Mouse (Mus musculus): ENCODE measurements around the gene Ptprn. TPM values are rescaled to one million over a fixed set of nuclear protein-coding genes. Genes with fewer than 3 reads are reported as not detected.

The Ptprn gene
- total RNA-seq, 2 experiments from 2014 or later: 0.31 TPM; not detected in 1

- ATAC-seq (replicated peaks; ENCODE audit: low FRiP score, low TSS enrichment, poor library complexity, severe bottlenecking): peak; percentile 88
Observed at GRCm38 (mm10) chr1:75229158-75229557, 35.1 kb downstream of the Ptprn start.

DNA sequence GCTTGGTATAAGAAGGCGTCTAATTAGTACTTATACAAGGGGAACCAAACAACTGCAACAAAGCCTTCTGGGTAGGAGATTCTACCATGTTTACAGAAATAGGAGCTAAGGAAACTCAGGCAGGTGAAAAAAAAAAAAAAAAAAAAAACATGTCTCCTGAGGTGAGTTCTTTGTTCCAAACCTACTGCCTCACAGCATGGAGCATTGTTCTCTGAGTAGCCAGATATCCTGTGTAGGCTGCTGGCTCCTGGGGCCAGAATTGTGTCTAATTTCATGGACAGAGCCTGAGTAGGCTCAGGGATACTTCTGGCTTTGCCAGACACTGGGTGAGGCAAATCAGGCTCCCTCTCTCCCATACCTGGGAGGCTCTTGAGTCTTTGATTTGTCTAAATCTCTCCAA is 36.6 kb downstream of the Ptprn start:
- ATAC-seq (replicated peaks; ENCODE audit: low FRiP score, low TSS enrichment, poor library complexity, severe bottlenecking): no peak

DNA sequence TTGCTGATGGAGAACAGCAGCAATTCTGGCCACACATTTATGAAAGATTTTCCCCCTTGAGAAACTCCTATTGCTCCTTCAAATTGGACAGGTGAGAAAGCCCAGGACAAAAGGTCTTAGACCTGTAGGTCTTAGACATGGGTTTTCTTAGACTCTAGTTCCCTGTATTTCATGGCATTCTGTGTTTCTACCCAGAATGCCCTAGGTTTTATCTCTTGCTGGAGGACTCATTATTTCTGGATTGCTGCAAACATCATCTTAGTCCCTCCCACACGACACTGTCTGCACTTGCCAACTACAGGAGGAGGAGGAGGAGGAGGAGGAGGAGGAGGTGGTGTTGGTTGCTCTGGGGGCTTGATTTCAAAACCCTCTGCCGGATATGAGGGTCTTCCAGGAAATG is 38.2 kb downstream of the Ptprn start:
- no peak for ATAC-seq (replicated peaks; ENCODE audit: low FRiP score, low TSS enrichment, poor library complexity, severe bottlenecking)

GRCm38 (mm10) chr1:75225473-75225872 is 38.8 kb downstream of the Ptprn start:
- ATAC-seq (replicated peaks; ENCODE audit: low FRiP score, low TSS enrichment, poor library complexity, severe bottlenecking): no peak

DNA sequence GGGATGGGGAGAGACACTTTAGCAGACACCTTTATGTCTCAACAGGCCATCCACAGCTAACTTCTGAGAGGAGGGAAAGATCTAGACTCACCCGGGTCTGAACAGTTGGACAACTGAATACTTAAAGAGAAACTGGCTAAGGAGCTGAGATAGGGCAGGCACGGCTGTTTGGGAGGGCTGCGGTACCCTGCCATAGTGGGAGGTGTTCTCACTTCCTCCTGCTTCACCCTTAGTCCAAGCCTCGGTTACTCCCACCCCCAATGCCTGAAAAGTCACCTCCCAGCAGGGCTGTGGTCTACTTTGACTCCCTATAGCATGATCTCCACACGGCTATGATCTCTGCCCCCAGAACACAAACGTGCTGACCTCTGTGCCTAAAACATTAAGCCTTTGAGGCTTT is 40.8 kb downstream of the Ptprn start:
- ATAC-seq (replicated peaks; ENCODE audit: low FRiP score, low TSS enrichment, poor library complexity, severe bottlenecking): 0 out of 2 replicates have a peak, but pooled peaks have one; percentile 13

GRCm38 (mm10) chr1:75222926-75223325 is 41.4 kb downstream of the Ptprn start:
- ATAC-seq (replicated peaks; ENCODE audit: low FRiP score, low TSS enrichment, poor library complexity, severe bottlenecking): no peak

GRCm38 (mm10) chr1:75221538-75221937 is 42.8 kb downstream of the Ptprn start:
- no peak for ATAC-seq (replicated peaks; ENCODE audit: low FRiP score, low TSS enrichment, poor library complexity, severe bottlenecking)

- peak; percentile 5; the same call in 1 of the 2 replicates for ATAC-seq (replicated peaks; ENCODE audit: low FRiP score, low TSS enrichment, poor library complexity, severe bottlenecking)
Observed at GRCm38 (mm10) chr1:75219531-75219930, 44.8 kb downstream of the Ptprn start, which contains the start of gene Tuba4a. TSS of gene Tuba4a (minus strand) at chr1:75219865.

DNA sequence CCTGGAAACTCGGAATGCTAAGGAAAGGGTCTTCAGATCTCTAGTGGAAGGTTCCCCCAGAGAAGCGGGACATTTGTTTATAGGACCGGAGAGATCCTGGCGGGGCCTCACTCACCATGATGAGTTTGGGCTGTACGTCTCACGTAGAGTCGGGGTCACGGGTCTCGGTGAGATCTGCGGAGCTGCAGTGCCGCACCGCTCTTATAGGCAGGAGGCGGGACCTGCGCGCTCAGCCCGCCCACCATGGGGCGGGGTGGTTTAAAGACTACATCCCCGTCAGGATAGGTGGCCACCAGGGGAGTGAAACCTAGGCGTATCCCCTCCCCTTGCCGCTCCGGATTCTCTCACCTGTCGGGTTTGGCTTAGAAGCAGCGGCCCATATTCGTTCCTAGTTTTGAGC is 45.2 kb downstream of the Ptprn start:
- peak; percentile 80 for ATAC-seq (replicated peaks; ENCODE audit: low FRiP score, low TSS enrichment, poor library complexity, severe bottlenecking)

GRCm38 (mm10) chr1:75218227-75219001 is 45.9 kb downstream of the Ptprn start:
- peak; percentile 39 for ATAC-seq (replicated peaks; ENCODE audit: low FRiP score, low TSS enrichment, poor library complexity, severe bottlenecking)

DNA sequence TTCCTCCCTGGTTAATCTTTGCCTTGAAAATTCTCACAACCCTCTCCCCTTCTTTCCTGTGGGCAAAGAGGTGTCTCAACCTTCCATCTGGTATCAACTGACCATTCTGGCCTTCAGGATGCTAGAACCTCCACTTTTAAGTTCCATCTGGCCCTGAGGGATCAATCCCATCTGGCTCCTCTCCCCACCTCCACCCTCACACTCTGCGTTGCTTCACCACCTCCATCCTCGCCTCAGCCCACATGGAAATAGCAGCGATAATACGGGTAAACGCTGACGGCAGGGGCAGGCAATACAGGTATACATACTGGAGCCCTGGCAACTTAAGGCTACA is 46.4 kb downstream of the Ptprn start:
- no peak for ATAC-seq (replicated peaks; ENCODE audit: low FRiP score, low TSS enrichment, poor library complexity, severe bottlenecking)

DNA sequence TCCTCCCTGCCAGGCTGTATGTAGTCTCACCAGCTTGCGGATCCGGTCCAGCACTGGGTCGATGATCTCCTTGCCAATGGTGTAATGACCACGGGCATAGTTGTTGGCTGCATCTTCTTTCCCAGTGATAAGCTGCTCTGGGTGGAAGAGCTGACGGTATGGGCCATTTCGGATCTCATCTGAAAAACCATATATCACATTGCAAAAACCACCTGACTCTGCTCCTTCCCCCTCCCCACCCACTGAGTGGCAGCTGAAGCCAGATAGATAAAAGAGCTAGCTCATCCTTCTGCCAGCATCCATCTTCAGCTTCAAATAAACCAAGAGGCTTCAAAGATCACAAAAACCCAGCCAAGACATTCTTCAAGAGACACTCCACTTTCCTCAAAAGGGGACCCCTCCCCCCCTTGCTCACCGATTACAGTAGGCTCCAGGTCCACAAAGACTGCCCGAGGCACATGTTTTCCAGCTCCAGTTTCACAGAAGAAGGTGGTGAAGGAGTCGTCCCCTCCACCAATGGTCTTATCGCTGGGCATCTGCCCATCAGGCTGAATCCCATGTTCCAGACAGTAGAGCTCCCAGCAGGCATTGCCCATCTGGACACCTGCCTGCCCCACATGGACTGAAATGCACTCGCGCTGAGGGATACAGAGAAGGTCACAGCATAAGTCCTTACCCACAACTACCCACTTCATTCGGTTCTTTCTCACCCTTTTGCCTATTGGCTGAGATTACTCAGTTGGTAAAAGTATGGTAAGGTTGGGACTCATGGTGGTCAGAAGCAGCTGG is 47.3 kb downstream of the Ptprn start:
- peak; percentile 53 for ATAC-seq (replicated peaks; ENCODE audit: low FRiP score, low TSS enrichment, poor library complexity, severe bottlenecking)

GRCm38 (mm10) chr1:75215785-75216184 is 48.5 kb downstream of the Ptprn start:
- ATAC-seq (replicated peaks; ENCODE audit: low FRiP score, low TSS enrichment, poor library complexity, severe bottlenecking): no peak

- ATAC-seq (replicated peaks; ENCODE audit: low FRiP score, low TSS enrichment, poor library complexity, severe bottlenecking): no peak
Observed at GRCm38 (mm10) chr1:75214886-75215285, 49.4 kb downstream of the Ptprn start.

DNA sequence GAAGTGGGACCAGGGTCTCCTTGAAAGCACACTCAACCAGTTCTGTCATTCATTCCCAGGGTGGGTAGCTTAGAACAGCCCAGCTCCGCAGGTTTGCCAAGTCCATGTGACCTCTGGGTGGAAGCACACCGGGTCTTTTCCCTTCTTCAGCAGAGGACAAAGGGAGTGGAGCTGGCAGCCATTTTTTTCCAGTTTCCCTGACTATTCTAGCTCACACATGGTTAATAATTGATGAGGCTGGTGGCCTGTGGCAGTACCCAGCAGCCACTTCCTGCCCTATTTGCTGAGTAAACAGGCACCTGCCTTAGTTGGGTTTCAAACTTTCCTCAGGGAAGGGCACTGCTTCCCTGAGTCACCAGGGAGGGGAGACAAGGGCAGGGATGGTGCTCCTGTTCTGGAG is 49.9 kb downstream of the Ptprn start:
- ATAC-seq (replicated peaks; ENCODE audit: low FRiP score, low TSS enrichment, poor library complexity, severe bottlenecking): no peak

DNA sequence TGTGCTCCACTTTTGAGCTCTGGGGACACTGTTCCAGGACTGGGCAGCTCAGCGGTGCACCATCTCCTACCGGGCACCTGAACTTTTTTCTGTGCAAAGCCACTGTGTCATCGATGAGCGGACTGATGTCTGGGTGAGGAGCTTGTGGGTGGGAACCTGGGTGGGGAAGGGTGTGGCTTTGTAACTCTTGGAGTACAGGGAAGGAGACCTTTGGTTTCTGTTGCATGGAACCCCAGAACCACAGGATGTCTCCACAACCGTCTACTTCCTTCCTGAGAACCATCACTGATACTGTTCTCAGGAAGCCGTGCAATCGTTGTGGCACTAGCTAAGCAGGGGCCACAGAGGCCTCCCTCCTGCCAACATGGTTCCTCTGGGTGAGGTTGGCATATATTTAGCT is 51.2 kb downstream of the Ptprn start:
- no peak for ATAC-seq (replicated peaks; ENCODE audit: low FRiP score, low TSS enrichment, poor library complexity, severe bottlenecking)

DNA sequence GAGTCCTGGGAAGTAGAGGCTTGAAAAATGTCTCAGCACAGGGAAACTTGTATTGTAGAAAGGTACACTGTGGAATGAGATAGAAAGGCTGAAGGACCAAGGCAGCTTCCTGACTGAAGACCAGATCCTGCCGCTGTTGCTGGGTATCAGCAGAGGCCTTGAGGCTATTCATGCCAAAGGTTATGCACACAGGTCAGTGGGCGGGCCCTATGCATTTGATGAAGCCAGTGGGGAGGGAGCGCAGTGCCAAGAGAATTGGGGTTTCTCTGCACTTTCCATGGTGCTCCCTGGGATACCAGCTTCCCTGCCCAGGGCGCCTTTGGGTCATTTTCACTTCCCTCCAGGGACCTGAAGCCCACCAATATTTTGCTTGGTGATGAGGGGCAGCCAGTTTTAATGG is 51.8 kb downstream of the Ptprn start:
- no peak for ATAC-seq (replicated peaks; ENCODE audit: low FRiP score, low TSS enrichment, poor library complexity, severe bottlenecking)

- ATAC-seq (replicated peaks; ENCODE audit: low FRiP score, low TSS enrichment, poor library complexity, severe bottlenecking): no peak
Observed at GRCm38 (mm10) chr1:75211141-75211708, 53.1 kb downstream of the Ptprn start.

DNA sequence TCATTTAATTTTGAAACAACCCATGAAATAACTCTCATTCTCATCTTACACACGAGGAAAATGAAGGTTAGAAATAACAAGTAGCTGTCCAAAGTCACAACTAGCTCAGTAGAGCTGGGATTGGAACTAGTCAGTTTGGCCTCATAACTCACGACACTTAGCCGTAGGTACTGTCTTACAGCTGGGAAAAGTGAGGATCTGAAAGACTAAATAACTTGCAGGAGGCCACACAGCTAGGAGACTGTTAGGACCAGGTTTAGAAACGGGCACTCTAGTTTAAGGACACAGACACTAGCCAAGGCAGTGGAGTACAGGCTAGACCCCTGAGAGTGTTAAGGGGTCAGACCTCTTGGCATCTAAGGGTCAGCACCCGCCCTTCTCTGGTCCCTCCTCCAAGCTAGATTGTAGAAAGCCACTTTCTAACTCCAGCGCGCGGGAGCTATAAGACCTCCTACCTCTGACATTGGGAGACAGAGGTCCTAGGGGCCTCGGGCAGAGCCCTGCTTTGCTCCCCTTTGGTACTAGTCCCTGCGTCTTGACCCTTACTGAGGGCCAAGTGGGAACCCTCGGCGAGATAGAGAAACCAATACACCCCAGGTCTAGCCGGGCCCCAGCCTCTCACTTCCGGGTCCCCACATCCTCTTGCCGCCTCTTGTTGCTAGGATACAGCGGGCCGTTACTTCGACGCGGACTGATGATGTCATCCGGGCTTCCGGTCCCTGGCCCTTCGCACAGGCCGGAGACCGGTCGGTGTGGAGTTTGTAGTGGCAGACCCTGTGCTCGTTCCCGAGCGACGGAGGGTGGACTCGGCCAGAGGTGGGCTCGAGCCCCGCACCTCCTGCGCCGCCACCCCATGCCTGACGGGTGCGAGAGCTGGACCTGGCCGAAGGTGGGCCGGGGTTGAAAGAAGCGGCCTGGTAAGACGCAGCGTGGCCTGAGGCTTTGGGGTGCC is 53.9 kb downstream of the Ptprn start, which contains the start of the genes Glb1l and Stk16:
TSS of gene Glb1l (minus strand) at position 678 of the 952 bp plus-strand sequence.
TSS of gene Stk16 (plus strand) at position 703 of the 952 bp plus-strand sequence.
- peak; percentile 81 for ATAC-seq (replicated peaks; ENCODE audit: low FRiP score, low TSS enrichment, poor library complexity, severe bottlenecking)

All from megakaryocyte-erythroid progenitor cell, adult 5-6 weeks (primary cell).